ENCODE assay signal across 8 mouse cellular contexts in genomic region chr7:16398387-16399050, GRCm38 (mm10). TPM values are rescaled to one million over a fixed set of nuclear protein-coding genes. Genes with fewer than 3 reads are reported as not detected.
DNase-seq lines count a peak whose midpoint lies in the region; ATAC-seq lines count a peak whose summit lies in the region.

No protein-coding gene starts in this region.

- peak; percentile 76 for DNase-seq in cerebellum, adult 9-10 months
- no peak for DNase-seq in cerebellum, adult 18-20 months
- peak; percentile 24 for DNase-seq in thymus, postnatal 0 days (ENCODE audit: low spot score)
- DNase-seq in thymus, postnatal 14 days = no peak
- no peak for DNase-seq in MN1 (ENCODE audit: low spot score)
- no peak for DNase-seq in layer of hippocampus, adult 9-10 months (ENCODE audit: low spot score)

- H3K4me1 ChIP-seq in limb, embryonic 12.5 days (replicated peaks) = peaks cover 13% of the 10 kb centered on the region
- H3K4me1 ChIP-seq in stomach, embryonic 15.5 days = no peaks in the 10 kb centered on the region; the same call in 1 of the 2 replicates

- H3K36me3 ChIP-seq in limb, embryonic 12.5 days = no peaks in the 10 kb centered on the region
- H3K36me3 ChIP-seq in stomach, embryonic 15.5 days = no peaks in the 10 kb centered on the region

- H3K4me3 ChIP-seq in limb, embryonic 12.5 days (replicated peaks) = peak overlapping the region; percentile 88
- peak overlapping the region; percentile 94 for H3K4me3 ChIP-seq in stomach, embryonic 15.5 days (replicated peaks)

- WGBS in limb, embryonic 12.5 days = 47% methylated on average over 3 of the region's 3 CpGs
- 43% methylated on average over 3 of the region's 3 CpGs for WGBS in stomach, embryonic 15.5 days

- no peak for ATAC-seq in limb, embryonic 12.5 days (ENCODE audit: insufficient number of reproducible peaks, insufficient read depth, low FRiP score, low TSS enrichment, low read depth)
- no peak for ATAC-seq in stomach, embryonic 15.5 days (ENCODE audit: insufficient read depth, low FRiP score, low read depth)

- no peaks in the 10 kb centered on the region for H3K9me3 ChIP-seq in limb, embryonic 12.5 days
- no peaks in the 10 kb centered on the region for H3K9me3 ChIP-seq in stomach, embryonic 15.5 days

- H3K9ac ChIP-seq in limb, embryonic 12.5 days (replicated peaks) = peak overlapping the region; percentile 99
- H3K9ac ChIP-seq in stomach, embryonic 15.5 days = peak overlapping the region; percentile 38; the same call in 1 of the 2 replicates

- no peaks in the 10 kb centered on the region for H3K27me3 ChIP-seq in limb, embryonic 12.5 days
- no peaks in the 10 kb centered on the region for H3K27me3 ChIP-seq in stomach, embryonic 15.5 days (replicated peaks)

- H3K27ac ChIP-seq in limb, embryonic 12.5 days = peak overlapping the region; percentile 100
- H3K27ac ChIP-seq in stomach, embryonic 15.5 days = peak overlapping the region; percentile 100

- H3K4me2 ChIP-seq in limb, embryonic 12.5 days = peak overlapping the region; percentile 81
- H3K4me2 ChIP-seq in stomach, embryonic 15.5 days = peak overlapping the region; percentile 76

RNA-seq across cellular contexts. Expression of gene Zc3h4, which starts 2.2 kb away (rescaled TPM):
- polyA plus RNA-seq in thymus, postnatal 0 days (2015; fragmentation: Nextera tagmentation; extraction: Ambion mirVana) = 12.2 and 15.9 TPM in 2 replicates
- 26.3 and 26.8 TPM in 2 replicates for polyA plus RNA-seq in limb, embryonic 12.5 days (2016; fragmentation: Nextera tagmentation; extraction: Ambion mirVana)
- 16.8 and 17.4 TPM in 2 replicates for polyA plus RNA-seq in stomach, embryonic 15.5 days (2015; fragmentation: Nextera tagmentation; extraction: Ambion mirVana)

RNA-seq across cellular contexts. Expression of gene Sae1, which starts 10.9 kb away (rescaled TPM):
- 246 and 259 TPM in 2 replicates for polyA plus RNA-seq in thymus, postnatal 0 days (2015; fragmentation: Nextera tagmentation; extraction: Ambion mirVana)
- polyA plus RNA-seq in limb, embryonic 12.5 days (2016; fragmentation: Nextera tagmentation; extraction: Ambion mirVana) = 404 and 415 TPM in 2 replicates
- 272 and 284 TPM in 2 replicates for polyA plus RNA-seq in stomach, embryonic 15.5 days (2015; fragmentation: Nextera tagmentation; extraction: Ambion mirVana)

RNA-seq across cellular contexts. Expression of gene Tmem160, which starts 54.1 kb away (rescaled TPM):
- polyA plus RNA-seq in thymus, postnatal 0 days (2015; fragmentation: Nextera tagmentation; extraction: Ambion mirVana) = 148 and 149 TPM in 2 replicates
- 59.7 and 62.0 TPM in 2 replicates for polyA plus RNA-seq in limb, embryonic 12.5 days (2016; fragmentation: Nextera tagmentation; extraction: Ambion mirVana)
- 48.5 and 57.0 TPM in 2 replicates for polyA plus RNA-seq in stomach, embryonic 15.5 days (2015; fragmentation: Nextera tagmentation; extraction: Ambion mirVana)

Comparison
In these comparisons a context has a peak if more than half of its experiments do, and no peak if none do; other contexts are left out.
1. DNase-seq: peak in cerebellum, adult 9-10 months (single experiment) and thymus, postnatal 0 days (single experiment); none in cerebellum, adult 18-20 months (0 of 2), thymus, postnatal 14 days (single experiment), MN1 (single experiment) and layer of hippocampus, adult 9-10 months (single experiment).